Mouse (Mus musculus): ENCODE measurements around the gene Islr2. TPM values are rescaled to one million over a fixed set of nuclear protein-coding genes. Genes with fewer than 3 reads are reported as not detected.
A peak's percentile ranks its signal among the peaks of the same experiment; 100 is the strongest.

The Islr2 gene
- polyA plus RNA-seq, 1 experiment from 2014 or later: 0.17 TPM

DNA sequence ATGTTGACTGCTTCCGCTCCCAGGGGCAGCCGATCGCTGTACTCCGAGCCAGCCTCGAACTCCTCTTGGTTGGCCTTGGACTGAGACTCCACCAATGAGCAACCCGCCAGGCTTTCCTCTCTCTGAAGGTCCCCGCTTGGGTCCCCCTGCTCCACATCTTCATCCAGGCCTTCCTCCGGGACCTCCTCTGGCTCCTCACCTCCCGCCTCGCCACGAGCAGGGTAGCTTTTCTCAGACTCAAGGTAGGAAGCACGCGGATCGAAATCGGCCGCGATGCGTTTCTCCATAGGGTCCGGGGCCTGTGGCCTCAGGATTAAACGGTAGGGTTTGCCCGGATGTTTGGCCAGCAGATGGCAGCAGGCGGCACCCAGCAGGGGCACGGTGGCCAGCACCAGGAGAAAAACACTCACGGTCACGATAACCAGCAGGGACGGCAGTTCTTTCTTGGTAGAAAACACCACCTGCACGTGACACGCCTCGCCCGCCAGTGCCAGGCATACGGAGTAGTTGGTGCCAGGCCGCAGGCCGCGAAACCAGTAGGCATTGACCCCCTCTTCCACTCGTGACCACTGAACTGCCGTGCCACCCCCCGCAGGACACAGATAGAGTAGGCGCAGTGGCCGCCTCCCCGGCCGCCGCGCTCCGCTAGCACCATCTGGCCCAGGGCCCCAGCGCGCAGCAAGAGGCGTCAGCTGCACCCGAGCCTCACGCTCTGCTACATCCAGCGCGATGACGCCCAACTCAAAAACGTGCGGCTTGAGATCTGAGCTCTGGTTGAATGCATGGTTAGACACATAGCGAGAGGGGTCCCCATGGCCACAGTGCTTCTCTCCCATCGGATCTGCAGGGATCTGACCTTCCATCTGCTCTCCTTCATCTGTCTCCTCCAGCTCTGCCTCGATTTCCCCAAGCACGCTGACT is 6.1 kb downstream of the Islr2 start:
- no peaks in the 10 kb centered on the region for H3K36me3 ChIP-seq (ENCODE audit: insufficient read depth, low read length)
- H3K4me3 ChIP-seq (ENCODE audit: low read length): peak overlapping the region; percentile 24
- H3K9ac ChIP-seq (replicated peaks; ENCODE audit: low read length): no peak overlapping the region; the same call in 1 of the 2 replicates
- ATAC-seq (ENCODE audit: low FRiP score, low TSS enrichment): 0 out of 2 replicates have a peak, but pooled peaks have one; percentile 37
- 2% methylated on average over 58 of the region's 58 CpGs for WGBS
- H3K9me3 ChIP-seq (ENCODE audit: low read length): no peaks in the 10 kb centered on the region
- H3K27me3 ChIP-seq (ENCODE audit: insufficient read depth, low read length): peaks cover 91% of the 10 kb centered on the region
- peaks cover 50% of the 10 kb centered on the region for H3K4me1 ChIP-seq (ENCODE audit: insufficient read depth, low read length)
- no peak overlapping the region for H3K27ac ChIP-seq (ENCODE audit: low read length)
- H3K4me2 ChIP-seq (replicated peaks; ENCODE audit: low read depth, low read length): peak overlapping the region; percentile 45

DNA sequence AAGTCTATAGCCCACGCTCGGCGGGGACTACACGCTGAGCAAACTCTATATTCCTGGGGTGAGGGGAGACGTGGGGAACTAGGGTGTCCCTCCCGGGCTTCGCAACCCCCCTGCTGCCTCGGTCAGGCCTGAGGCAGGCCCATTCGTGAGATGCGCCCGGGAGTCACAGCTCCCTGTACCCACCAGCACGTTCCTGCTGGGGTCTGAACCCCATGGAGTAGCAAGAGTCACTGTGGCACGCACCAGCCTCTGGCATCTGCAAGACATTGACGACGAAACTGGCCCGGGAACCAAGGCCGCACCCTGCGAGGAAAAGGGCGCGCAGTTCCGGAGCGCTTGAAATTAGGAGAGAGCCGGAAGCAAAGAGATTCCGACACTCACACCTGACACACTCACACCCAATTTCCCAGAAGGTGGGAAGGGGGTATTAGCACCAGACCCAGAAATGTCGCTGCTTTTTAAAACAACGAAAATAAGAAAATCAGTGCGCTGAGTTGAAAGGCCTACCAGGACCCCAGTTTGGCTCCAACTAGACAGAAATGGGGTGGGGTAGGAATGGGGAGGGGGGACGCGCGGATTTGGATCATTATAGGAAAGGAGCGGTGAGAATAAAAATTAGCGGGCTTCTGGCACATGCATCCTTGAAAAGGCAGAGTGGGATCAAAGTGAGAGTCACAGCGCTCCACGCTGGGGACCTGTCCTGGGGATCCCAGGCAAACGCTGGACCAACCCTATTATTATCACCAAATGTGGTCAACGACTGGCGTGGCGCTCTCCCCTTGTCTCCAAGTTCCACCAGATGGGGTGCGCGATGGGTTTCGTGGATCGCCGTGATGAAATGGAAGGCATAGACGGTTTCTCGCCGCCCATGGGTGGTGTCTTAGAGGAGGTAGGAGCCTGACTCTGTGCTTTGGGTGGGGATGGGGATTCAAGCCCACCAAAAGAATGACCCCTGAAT is 7.2 kb downstream of the Islr2 start:
- H3K27ac ChIP-seq (ENCODE audit: low read length): no peak overlapping the region
- peak overlapping the region; percentile 24 for H3K4me3 ChIP-seq (ENCODE audit: low read length)
- H3K9me3 ChIP-seq (ENCODE audit: low read length): no peaks in the 10 kb centered on the region
- ATAC-seq (ENCODE audit: low FRiP score, low TSS enrichment): no peak
- peak overlapping the region; percentile 41 for H3K4me2 ChIP-seq (replicated peaks; ENCODE audit: low read depth, low read length)
- H3K27me3 ChIP-seq (ENCODE audit: insufficient read depth, low read length): peaks cover 80% of the 10 kb centered on the region
- no peaks in the 10 kb centered on the region for H3K36me3 ChIP-seq (ENCODE audit: insufficient read depth, low read length)
- H3K9ac ChIP-seq (replicated peaks; ENCODE audit: low read length): no peak overlapping the region
- H3K4me1 ChIP-seq (ENCODE audit: insufficient read depth, low read length): peaks cover 46% of the 10 kb centered on the region
- 7% methylated on average over 46 of the region's 46 CpGs for WGBS

DNA sequence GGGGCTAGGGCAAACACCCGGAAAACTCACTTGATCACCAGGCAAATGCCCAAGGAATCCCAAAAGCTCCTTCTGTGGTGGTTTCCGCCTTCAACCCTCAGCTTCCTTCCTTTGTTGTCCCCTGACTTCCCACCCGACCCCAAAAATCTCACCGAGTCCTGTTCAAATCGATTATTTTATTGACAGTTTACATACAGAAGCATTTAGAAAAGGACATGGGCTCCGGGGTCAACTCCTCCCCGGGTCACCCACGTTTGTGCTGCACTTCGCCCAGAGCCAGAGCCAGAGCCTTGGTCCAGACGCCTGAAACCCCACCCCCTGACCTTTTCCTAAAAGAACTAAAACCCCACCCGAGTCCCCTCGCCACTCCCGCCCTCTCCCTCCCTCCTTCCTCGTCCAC is 8.0 kb downstream of the Islr2 start:
- 7% methylated on average over 14 of the region's 14 CpGs for WGBS
- Histone ChIP-seq H3K4me3 (ENCODE audit: low read length) (peak overlapping the region; percentile 19; the same call in 1 of the 2 replicates), H3K9me3 (ENCODE audit: low read length) (no peaks in the 10 kb centered on the region), H3K4me1 (ENCODE audit: insufficient read depth, low read length) (peaks cover 39% of the 10 kb centered on the region), H3K4me2 (replicated peaks; ENCODE audit: low read depth, low read length) (peak overlapping the region; percentile 41), H3K36me3 (ENCODE audit: insufficient read depth, low read length) (no peaks in the 10 kb centered on the region), H3K27ac (ENCODE audit: low read length) (no peak overlapping the region), H3K27me3 (ENCODE audit: insufficient read depth, low read length) (peaks cover 72% of the 10 kb centered on the region), H3K9ac (replicated peaks; ENCODE audit: low read length) (no peak overlapping the region)
- no peak for ATAC-seq (ENCODE audit: low FRiP score, low TSS enrichment)

- 47% methylated on average over 1 of the region's 1 CpGs for WGBS
- no peak overlapping the region for H3K4me2 ChIP-seq (replicated peaks; ENCODE audit: low read depth, low read length)
- peaks cover 39% of the 10 kb centered on the region for H3K4me1 ChIP-seq (ENCODE audit: insufficient read depth, low read length)
- no peak overlapping the region for H3K4me3 ChIP-seq (ENCODE audit: low read length)
- H3K9ac ChIP-seq (replicated peaks; ENCODE audit: low read length): no peak overlapping the region
- no peaks in the 10 kb centered on the region for H3K36me3 ChIP-seq (ENCODE audit: insufficient read depth, low read length)
- H3K9me3 ChIP-seq (ENCODE audit: low read length): no peaks in the 10 kb centered on the region
- H3K27ac ChIP-seq (ENCODE audit: low read length): no peak overlapping the region
- ATAC-seq (ENCODE audit: low FRiP score, low TSS enrichment): no peak
- H3K27me3 ChIP-seq (ENCODE audit: insufficient read depth, low read length): peaks cover 67% of the 10 kb centered on the region
Observed at GRCm38 (mm10) chr9:58195671-58196070, 8.4 kb downstream of the Islr2 start.

- Histone ChIP-seq H3K27me3 (ENCODE audit: insufficient read depth, low read length) (peaks cover 53% of the 10 kb centered on the region), H3K4me3 (ENCODE audit: low read length) (no peak overlapping the region), H3K4me2 (replicated peaks; ENCODE audit: low read depth, low read length) (no peak overlapping the region), H3K4me1 (ENCODE audit: insufficient read depth, low read length) (peaks cover 30% of the 10 kb centered on the region), H3K27ac (ENCODE audit: low read length) (no peak overlapping the region), H3K36me3 (ENCODE audit: insufficient read depth, low read length) (no peaks in the 10 kb centered on the region), H3K9ac (replicated peaks; ENCODE audit: low read length) (no peak overlapping the region), H3K9me3 (ENCODE audit: low read length) (no peaks in the 10 kb centered on the region)
- no peak for ATAC-seq (ENCODE audit: low FRiP score, low TSS enrichment)
- 76% methylated on average over 9 of the region's 9 CpGs for WGBS
Observed at GRCm38 (mm10) chr9:58194222-58194621, 9.9 kb downstream of the Islr2 start.

- ATAC-seq (ENCODE audit: low FRiP score, low TSS enrichment): no peak
- no peak overlapping the region for H3K4me3 ChIP-seq (ENCODE audit: low read length)
- no peaks in the 10 kb centered on the region for H3K27me3 ChIP-seq (ENCODE audit: insufficient read depth, low read length)
- no peaks in the 10 kb centered on the region for H3K4me1 ChIP-seq (ENCODE audit: insufficient read depth, low read length)
- H3K4me2 ChIP-seq (replicated peaks; ENCODE audit: low read depth, low read length): no peak overlapping the region
- no peaks in the 10 kb centered on the region for H3K9me3 ChIP-seq (ENCODE audit: low read length)
- H3K27ac ChIP-seq (ENCODE audit: low read length): no peak overlapping the region
- 82% methylated on average over 6 of the region's 6 CpGs for WGBS
- H3K9ac ChIP-seq (replicated peaks; ENCODE audit: low read length): no peak overlapping the region
- H3K36me3 ChIP-seq (ENCODE audit: insufficient read depth, low read length): no peaks in the 10 kb centered on the region
Observed at GRCm38 (mm10) chr9:58184456-58184855, 19.7 kb downstream of the Islr2 start.

- no peak for ATAC-seq (ENCODE audit: low FRiP score, low TSS enrichment)
Observed at GRCm38 (mm10) chr9:58179390-58179789, 24.7 kb downstream of the Islr2 start.

DNA sequence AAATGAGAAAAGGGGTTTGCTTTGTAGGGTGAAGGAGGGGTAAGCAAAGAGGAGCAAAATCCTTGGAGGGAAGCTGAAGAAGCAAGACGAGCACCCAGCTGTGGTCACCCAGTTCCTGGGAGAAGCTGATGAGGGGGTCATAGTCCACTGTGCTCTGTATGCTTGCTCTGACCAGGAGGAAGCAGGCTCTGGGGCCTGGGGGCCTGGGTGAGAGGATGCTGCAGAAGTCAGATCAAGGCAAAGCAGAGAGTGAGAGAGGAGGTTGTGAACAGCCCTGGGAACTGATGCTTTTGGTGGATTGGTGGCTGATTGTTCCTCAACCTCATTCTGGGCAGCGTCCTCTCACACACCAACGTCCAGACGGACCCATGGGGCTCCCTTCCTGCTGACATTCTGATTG is 27.0 kb downstream of the Islr2 start:
- H3K27me3 ChIP-seq (ENCODE audit: insufficient read depth, low read length): no peaks in the 10 kb centered on the region
- no peaks in the 10 kb centered on the region for H3K9me3 ChIP-seq (ENCODE audit: low read length)
- 0 out of 2 replicates have a peak, but pooled peaks cover 9% of the 10 kb centered on the region for H3K4me1 ChIP-seq (ENCODE audit: insufficient read depth, low read length)
- no peak overlapping the region for H3K4me3 ChIP-seq (ENCODE audit: low read length)
- no peaks in the 10 kb centered on the region for H3K36me3 ChIP-seq (ENCODE audit: insufficient read depth, low read length)
- H3K9ac ChIP-seq (replicated peaks; ENCODE audit: low read length): no peak overlapping the region
- no peak overlapping the region for H3K27ac ChIP-seq (ENCODE audit: low read length)
- WGBS: 77% methylated on average over 4 of the region's 4 CpGs
- ATAC-seq (ENCODE audit: low FRiP score, low TSS enrichment): no peak
- no peak overlapping the region for H3K4me2 ChIP-seq (replicated peaks; ENCODE audit: low read depth, low read length)

More at GRCm38 (mm10) chr9:58179390-58179789, 24.7 kb downstream of the Islr2 start:
- Histone ChIP-seq H3K36me3 (ENCODE audit: insufficient read depth, low read length) (no peaks in the 10 kb centered on the region), H3K4me1 (ENCODE audit: insufficient read depth, low read length) (0 out of 2 replicates have a peak, but pooled peaks cover 9% of the 10 kb centered on the region), H3K27ac (ENCODE audit: low read length) (no peak overlapping the region), H3K9ac (replicated peaks; ENCODE audit: low read length) (no peak overlapping the region), H3K27me3 (ENCODE audit: insufficient read depth, low read length) (no peaks in the 10 kb centered on the region), H3K4me3 (ENCODE audit: low read length) (no peak overlapping the region), H3K4me2 (replicated peaks; ENCODE audit: low read depth, low read length) (no peak overlapping the region), H3K9me3 (ENCODE audit: low read length) (no peaks in the 10 kb centered on the region)
- 93% methylated on average over 2 of the region's 2 CpGs for WGBS

DNA sequence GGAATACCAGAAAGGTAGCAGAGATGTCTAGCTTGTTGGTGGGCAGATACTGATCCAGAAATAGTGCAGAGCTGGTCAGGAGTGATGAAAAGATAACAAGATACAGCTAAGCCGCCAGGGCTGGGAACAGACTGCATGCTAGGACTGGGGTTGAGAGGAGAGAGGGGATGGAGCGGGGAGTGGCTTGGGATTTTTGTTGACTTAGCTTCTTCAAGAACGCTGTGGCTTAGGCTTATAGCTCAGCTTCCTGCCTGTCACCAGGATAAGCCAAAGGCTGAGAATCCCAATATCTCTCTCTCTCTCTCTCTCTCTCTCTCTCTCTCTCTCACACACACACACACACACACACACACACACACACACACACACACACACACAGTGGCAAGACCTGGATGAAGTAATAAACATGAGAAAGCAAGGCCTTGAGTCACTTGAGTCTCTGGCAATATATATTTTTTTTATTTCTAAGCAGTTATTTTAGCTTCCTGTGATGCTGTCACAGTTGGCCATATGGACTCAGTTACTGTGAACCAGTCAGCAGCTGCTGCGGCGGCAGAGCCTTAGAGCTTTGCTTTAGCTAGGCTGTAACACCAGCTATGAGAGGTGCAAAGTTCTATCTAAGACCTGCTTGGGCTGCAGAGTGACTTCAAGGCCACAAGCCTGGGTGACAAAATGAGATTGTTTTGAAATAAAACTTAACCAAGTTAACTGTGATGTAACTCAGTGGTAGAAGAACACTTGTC is 28.2 kb downstream of the Islr2 start:
- H3K4me2 ChIP-seq (replicated peaks; ENCODE audit: low read depth, low read length): no peak overlapping the region
- 0 out of 2 replicates have a peak, but pooled peaks cover 9% of the 10 kb centered on the region for H3K4me1 ChIP-seq (ENCODE audit: insufficient read depth, low read length)
- H3K9me3 ChIP-seq (ENCODE audit: low read length): no peaks in the 10 kb centered on the region
- peak; percentile 73; the same call in 1 of the 2 replicates for ATAC-seq (ENCODE audit: low FRiP score, low TSS enrichment)
- H3K36me3 ChIP-seq (ENCODE audit: insufficient read depth, low read length): no peaks in the 10 kb centered on the region
- WGBS: 30% methylated on average over 5 of the region's 5 CpGs
- peak overlapping the region; percentile 22 for H3K27ac ChIP-seq (ENCODE audit: low read length)
- H3K4me3 ChIP-seq (ENCODE audit: low read length): no peak overlapping the region
- H3K9ac ChIP-seq (replicated peaks; ENCODE audit: low read length): no peak overlapping the region
- H3K27me3 ChIP-seq (ENCODE audit: insufficient read depth, low read length): no peaks in the 10 kb centered on the region

Measured in kidney, embryonic 16.5 days (tissue).